Mouse (Mus musculus) stomach, postnatal 0 days (tissue): Measurements from ENCODE around the gene Nacad. TPM values are rescaled to one million over a fixed set of nuclear protein-coding genes. Genes with fewer than 3 reads are reported as not detected.

ENCODE experiments used
- ATAC-seq: fragments of 200-750 bp; cut with Nextera tagmentation; 2 replicates; pipeline ENCODE4 v1.8.0; 2017; ENCODE audit not compliant: low FRiP score, low TSS enrichment
- DNase-seq: peaks from one replicate; pipeline ENCODE4 v3.0.0-alpha.2; 2016; ENCODE audit warnings: low spot score
- H3K27ac ChIP-seq: fragments of 300-500 bp; sonication (generic); replicated peaks from 2 replicates; pipeline ENCODE4 v1.5.1; 2014; ENCODE audit warnings: mild to moderate bottlenecking, control low read depth
- H3K27me3 ChIP-seq: fragments of 300-500 bp; sonication (generic); 2 replicates; pipeline ENCODE4 v1.6.1; 2014; ENCODE audit warnings: low read length; ENCODE audit not compliant: control insufficient read depth, insufficient read depth
- H3K36me3 ChIP-seq: fragments of 300-500 bp; sonication (generic); 2 replicates; pipeline ENCODE4 v1.6.1; 2014; ENCODE audit warnings: low read length, mixed read lengths; ENCODE audit not compliant: control insufficient read depth, insufficient read depth
- H3K4me1 ChIP-seq: fragments of 300-500 bp; sonication (generic); replicated peaks from 2 replicates; pipeline ENCODE4 v1.6.1; 2014; ENCODE audit warnings: antibody characterized with exemption; ENCODE audit not compliant: control insufficient read depth, insufficient read depth
- H3K4me2 ChIP-seq: fragments of 300-500 bp; sonication (generic); replicated peaks from 2 replicates; pipeline ENCODE4 v1.6.1; 2014; ENCODE audit warnings: low read depth, mild to moderate bottlenecking, control low read depth, moderate library complexity
- H3K4me3 ChIP-seq: fragments of 300-500 bp; sonication (generic); 2 replicates; pipeline ENCODE4 v1.5.1; 2014; ENCODE audit warnings: low read depth, low read length, control low read depth
- H3K9ac ChIP-seq: fragments of 300-500 bp; sonication (generic); 2 replicates; pipeline ENCODE4 v1.6.1; 2014; ENCODE audit warnings: mild to moderate bottlenecking, low read length, control low read depth, mixed read lengths
- H3K9me3 ChIP-seq: fragments of 300-500 bp; sonication (generic); 2 replicates; pipeline ENCODE4 v1.6.1; 2016; ENCODE audit warnings: low read length; ENCODE audit not compliant: control insufficient read depth
- CTCF ChIP-seq: IDR thresholded peaks from 2 replicates; pipeline ENCODE4 v1.5.1; 2016; ENCODE audit warnings: antibody characterized with exemption, low read depth, mild to moderate bottlenecking, moderate library complexity
- EP300 ChIP-seq: optimal IDR thresholded peaks from 2 replicates; pipeline ENCODE3; 2016; ENCODE audit warnings: antibody characterized with exemption
- WGBS: fragments of 180-500 bp; shearing (Covaris S2); extraction: QIAGEN DNeasy Blood & Tissue Kit; methylation state at CpG from one replicate; pipeline ENCODE4 v1.1.7; 2014; 5-methylcytosine and 5-hydroxymethylcytosine counted together
- polyA plus RNA-seq: library from polyadenylated mRNA; unstranded; fragments of >200 nt; fragmentation: Nextera tagmentation; extraction: Ambion mirVana; gene quantifications from 2 replicates; pipeline ENCODE4 v1.2.1, GENCODE M21; 2015

Gene Nacad
- polyA plus RNA-seq, 1 experiment from 2014 or later = 7.3 TPM

DNA sequence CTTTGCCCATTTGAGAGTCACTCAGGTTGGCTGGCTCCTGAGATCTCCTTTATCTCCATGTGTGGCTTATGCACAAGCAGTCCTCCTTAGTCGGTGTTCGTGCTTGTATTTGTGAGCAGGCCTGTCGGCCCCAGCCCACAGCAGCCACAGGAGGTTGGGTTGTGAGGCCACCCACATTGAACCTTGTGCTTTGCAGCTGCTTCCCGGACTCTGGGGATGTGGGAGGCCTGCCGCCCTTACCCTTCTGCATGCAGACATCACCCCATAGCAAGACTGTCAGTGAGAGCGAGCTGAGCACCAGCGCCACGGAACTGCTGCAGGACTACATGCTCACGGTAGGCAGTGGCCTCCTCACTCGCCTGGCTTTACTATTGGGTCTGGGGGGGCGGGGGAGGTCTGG lies 12.4 kb downstream of the Nacad start:
- Histone ChIP-seq H3K36me3 (peaks cover 34% of the 10 kb centered on the region), H3K9me3 (no peaks in the 10 kb centered on the region)

DNA sequence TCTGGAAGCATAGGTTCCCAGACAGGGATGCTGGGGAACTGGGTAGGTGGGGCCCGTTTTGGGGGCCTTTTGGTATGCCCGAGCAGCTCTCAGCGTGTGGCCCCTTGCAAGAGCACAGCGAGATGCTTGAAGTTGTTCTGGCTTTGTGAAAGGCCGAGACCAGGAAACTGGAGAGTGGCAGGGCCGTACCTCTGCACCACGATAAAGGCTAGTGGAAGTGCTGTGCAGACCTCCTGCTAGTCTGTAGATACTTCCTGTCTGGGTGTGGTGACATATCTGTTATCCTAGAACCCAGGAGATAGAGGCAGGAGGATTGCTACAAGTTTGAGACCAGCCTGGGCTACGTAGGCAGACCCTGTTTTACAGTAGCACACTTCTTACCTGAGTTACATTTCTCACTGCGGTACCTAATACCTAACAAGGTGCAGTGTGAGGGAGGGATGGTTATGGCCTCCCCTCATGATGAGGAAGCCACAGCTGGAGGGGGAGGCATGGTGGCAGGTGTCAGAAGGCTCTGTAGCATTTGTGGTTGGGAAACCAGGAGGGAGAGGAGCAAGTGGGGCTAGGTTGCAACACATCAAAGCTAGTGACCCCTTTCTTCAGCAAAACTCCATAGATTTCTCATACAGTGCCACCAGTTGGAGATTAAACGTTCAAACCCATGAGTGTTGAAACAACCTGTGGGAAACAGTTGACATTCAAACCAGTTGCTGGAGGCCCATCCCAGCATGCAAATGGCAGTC lies 14.7 kb downstream of the Nacad start:
- TF ChIP-seq CTCF = no peak
- TF ChIP-seq EP300 = no peak
- 86% methylated on average over 10 of the region's 10 CpGs for WGBS
- Histone ChIP-seq H3K27me3 (no peaks in the 10 kb centered on the region), H3K9me3 (no peaks in the 10 kb centered on the region), H3K27ac (no peak overlapping the region), H3K9ac (no peak overlapping the region), H3K4me2 (no peak overlapping the region), H3K36me3 (peaks cover 30% of the 10 kb centered on the region), H3K4me3 (no peak overlapping the region), H3K4me1 (peaks cover under 1% of the 10 kb centered on the region; the same call in 1 of the 2 replicates)
- no peak for DNase-seq
- no peak for ATAC-seq

More for the DNA sequence above, 12.4 kb downstream of the Nacad start:
- DNase-seq = no peak
- Histone ChIP-seq H3K4me3 (no peak overlapping the region), H3K4me1 (no peaks in the 10 kb centered on the region), H3K9ac (no peak overlapping the region), H3K4me2 (no peak overlapping the region), H3K27ac (peak overlapping the region; percentile 35; the same call in 1 of the 2 replicates), H3K27me3 (no peaks in the 10 kb centered on the region)
- TF ChIP-seq EP300 (no peak), CTCF (no peak)
- no peak for ATAC-seq
- 69% methylated on average over 11 of the region's 11 CpGs for whole genome bisulfite sequencing

DNA sequence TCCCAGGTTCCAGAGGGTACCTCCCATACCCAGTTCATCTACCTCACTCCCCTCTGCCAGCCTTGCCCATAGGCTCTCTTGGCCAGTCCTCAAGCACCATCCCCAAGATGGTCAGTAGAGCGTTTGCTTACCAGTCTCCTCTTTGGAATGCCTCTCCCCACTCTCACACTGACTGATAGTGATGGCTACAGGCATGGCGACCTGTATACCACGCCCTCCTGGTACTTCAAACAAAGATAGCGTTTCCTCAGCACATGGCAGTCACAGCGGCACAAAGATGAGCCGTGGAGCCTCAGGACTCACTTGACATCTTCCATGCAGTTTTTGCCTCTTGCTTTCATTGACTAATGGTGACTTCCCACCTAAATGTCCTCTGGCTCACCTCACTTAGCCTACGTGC lies 16.0 kb downstream of the Nacad start:
- ATAC-seq (no peak), DNase-seq (no peak)
- Histone ChIP-seq H3K4me3 (no peak overlapping the region), H3K9ac (no peak overlapping the region), H3K36me3 (peaks cover 31% of the 10 kb centered on the region), H3K27me3 (no peaks in the 10 kb centered on the region), H3K9me3 (no peaks in the 10 kb centered on the region), H3K4me1 (peaks cover 2% of the 10 kb centered on the region; the same call in 1 of the 2 replicates), H3K4me2 (no peak overlapping the region), H3K27ac (no peak overlapping the region)
- WGBS = 77% methylated on average over 7 of the region's 7 CpGs
- TF ChIP-seq CTCF (no peak), EP300 (no peak)

DNA sequence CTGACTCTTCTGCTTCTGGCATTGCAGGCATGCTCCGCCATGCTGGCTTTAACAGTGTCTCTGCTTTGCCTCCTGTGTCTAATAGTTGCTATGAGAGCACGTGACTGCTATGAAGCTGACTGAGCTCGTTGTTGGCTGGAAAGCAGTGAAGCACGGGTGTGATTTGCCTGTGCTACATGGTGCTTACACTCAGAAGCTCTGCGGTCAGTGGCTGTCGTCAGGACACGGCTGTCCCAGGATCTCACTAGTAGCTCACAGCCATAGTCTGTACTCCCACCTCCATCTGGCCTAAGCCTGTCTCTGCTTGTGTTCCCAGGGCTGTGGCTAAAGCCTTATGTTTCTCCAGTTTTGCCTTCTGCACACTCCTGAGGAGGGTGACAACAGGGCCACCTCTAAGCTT lies 17.6 kb downstream of the Nacad start:
- H3K9me3 ChIP-seq = no peaks in the 10 kb centered on the region
- H3K36me3 ChIP-seq = peaks cover 21% of the 10 kb centered on the region
- no peak for DNase-seq
- no peak overlapping the region for H3K9ac ChIP-seq
- no peak overlapping the region for H3K4me2 ChIP-seq
- H3K27me3 ChIP-seq = no peaks in the 10 kb centered on the region
- H3K4me3 ChIP-seq = no peak overlapping the region
- H3K4me1 ChIP-seq = peaks cover 2% of the 10 kb centered on the region; the same call in 1 of the 2 replicates
- 69% methylated on average over 7 of the region's 7 CpGs for WGBS
- no peak overlapping the region for H3K27ac ChIP-seq
- no peak for ATAC-seq
- TF ChIP-seq EP300 (no peak), CTCF (no peak)

DNA sequence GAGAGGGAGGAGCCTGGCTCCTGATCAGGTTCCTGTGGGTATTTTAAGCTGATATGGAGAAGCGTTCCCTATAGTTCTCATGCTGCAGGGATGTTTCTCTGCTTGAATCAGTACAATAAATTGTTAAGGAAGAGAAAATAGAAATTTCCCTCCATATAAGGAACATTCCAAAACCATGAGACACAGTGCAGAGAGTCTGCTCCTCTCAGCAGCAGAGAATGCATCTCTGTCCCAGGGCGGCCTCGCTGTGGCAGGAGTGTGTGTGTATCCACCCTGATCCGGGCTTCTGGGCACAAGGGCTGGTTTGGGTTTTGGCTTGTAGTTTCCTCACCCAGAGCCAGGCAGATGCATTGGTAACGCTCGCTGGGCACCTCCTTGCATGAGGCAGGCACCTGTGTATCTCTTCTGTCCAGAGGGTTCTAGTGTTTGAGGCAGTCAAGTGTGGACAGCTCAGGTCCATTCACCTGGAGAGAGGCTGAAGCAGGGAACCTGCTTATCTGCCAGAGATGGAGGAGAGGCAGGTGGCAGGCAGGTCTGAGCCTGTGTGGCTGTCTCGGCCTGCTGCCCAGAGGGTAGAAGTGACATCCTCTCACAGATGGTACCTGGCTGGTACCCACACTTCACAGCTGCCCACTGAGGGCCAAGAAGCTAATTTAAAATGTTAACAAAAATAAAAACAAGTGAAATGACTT lies 18.5 kb downstream of the Nacad start:
- H3K9ac ChIP-seq = no peak overlapping the region
- H3K36me3 ChIP-seq = peaks cover 17% of the 10 kb centered on the region; the same call in 1 of the 2 replicates
- no peaks in the 10 kb centered on the region for H3K27me3 ChIP-seq
- H3K9me3 ChIP-seq = no peaks in the 10 kb centered on the region
- TF ChIP-seq EP300 = no peak
- no peak for TF ChIP-seq CTCF
- no peak overlapping the region for H3K4me2 ChIP-seq
- no peak for DNase-seq
- WGBS = 68% methylated on average over 7 of the region's 7 CpGs
- peaks cover 2% of the 10 kb centered on the region; the same call in 1 of the 2 replicates for H3K4me1 ChIP-seq
- peak overlapping the region; percentile 74 for H3K27ac ChIP-seq
- no peak overlapping the region for H3K4me3 ChIP-seq
- peak; percentile 65; the same call in 1 of the 2 replicates for ATAC-seq

DNA sequence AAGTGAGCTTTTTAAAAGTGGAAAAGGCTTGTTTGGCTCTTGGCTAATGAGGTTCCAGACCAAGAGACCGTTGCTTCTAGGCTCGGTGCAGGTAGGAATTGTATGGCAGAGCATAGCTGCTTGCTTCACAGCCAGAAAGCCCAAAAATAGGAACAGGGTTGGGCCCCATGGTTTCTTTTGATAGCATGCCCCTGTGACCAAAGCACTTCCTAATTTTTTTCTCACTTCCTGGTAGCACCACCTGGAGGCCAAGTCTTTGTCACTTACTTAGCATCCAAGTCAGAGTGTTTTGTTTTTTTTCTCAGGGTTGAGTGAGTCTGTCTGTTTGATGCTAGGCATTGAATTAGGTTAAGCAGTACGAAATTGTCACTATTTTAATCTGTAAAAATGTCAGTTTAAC lies 19.2 kb downstream of the Nacad start:
- TF ChIP-seq EP300 (no peak), CTCF (peak; percentile 54)
- ATAC-seq = no peak
- H3K27me3 ChIP-seq = no peaks in the 10 kb centered on the region
- H3K4me3 ChIP-seq = no peak overlapping the region
- H3K4me2 ChIP-seq = no peak overlapping the region
- DNase-seq = no peak
- H3K36me3 ChIP-seq = peaks cover 14% of the 10 kb centered on the region; the same call in 1 of the 2 replicates
- WGBS = 77% methylated on average over 3 of the region's 3 CpGs
- H3K27ac ChIP-seq = no peak overlapping the region; the same call in 1 of the 2 replicates
- H3K4me1 ChIP-seq = peaks cover 2% of the 10 kb centered on the region; the same call in 1 of the 2 replicates
- H3K9me3 ChIP-seq = no peaks in the 10 kb centered on the region
- no peak overlapping the region for H3K9ac ChIP-seq
